Mouse (Mus musculus): Measurements from ENCODE around the gene Pick1. TPM values are rescaled to one million over a fixed set of nuclear protein-coding genes. Genes with fewer than 3 reads are reported as not detected.

Pick1 gene
- polyA plus RNA-seq, 1 experiment: 20.7 TPM

DNA sequence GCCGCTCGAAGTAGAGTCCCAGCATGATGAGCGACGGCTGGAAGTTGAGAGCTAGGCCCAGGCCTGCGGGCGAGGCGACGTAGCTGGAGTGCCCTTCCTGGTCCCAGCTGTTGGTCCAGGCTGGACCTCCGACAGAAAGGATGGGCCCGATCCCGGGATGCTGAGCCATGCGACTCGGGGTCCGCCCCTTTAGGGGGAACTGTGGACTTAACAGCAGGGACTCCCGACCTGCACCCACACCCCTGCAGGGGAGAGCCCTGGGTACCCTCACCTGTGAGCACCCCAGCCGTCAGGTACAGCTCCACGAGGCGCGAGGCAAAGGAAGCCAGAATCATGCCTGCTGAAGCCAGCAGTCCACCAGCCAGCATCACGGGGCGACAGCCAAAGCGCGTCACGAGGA, 23.6 kb downstream of the Pick1 start:
- TF ChIP-seq GATA1 (IDR thresholded peaks at IDR 0.05; ENCODE audit: low read length): no peak

DNA sequence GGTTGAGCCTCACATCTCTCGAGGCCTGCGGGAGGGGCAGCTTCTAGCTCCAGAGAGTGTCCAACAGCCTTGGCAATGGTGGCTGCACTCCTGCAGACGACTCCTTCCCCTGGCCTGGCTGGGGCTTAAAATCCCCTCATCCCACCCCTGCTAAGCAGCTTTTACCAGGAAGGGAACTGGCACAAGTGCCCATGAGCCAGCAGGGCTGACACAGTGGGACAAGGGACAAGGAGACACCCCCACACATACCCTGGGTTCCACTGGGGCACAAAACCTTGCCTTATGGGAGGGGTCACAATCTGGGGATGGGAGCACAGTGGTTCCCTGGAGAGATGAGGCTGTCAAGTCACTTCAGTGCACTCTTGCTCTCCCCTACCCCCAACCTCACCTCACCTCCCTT, 25.7 kb downstream of the Pick1 start, which contains the start of gene Slc16a8:
Gene Slc16a8, minus strand, starts transcription at position 101 of the 400 bp plus-strand sequence.
- TF ChIP-seq GATA1 (IDR thresholded peaks at IDR 0.05; ENCODE audit: low read length): no peak

DNA sequence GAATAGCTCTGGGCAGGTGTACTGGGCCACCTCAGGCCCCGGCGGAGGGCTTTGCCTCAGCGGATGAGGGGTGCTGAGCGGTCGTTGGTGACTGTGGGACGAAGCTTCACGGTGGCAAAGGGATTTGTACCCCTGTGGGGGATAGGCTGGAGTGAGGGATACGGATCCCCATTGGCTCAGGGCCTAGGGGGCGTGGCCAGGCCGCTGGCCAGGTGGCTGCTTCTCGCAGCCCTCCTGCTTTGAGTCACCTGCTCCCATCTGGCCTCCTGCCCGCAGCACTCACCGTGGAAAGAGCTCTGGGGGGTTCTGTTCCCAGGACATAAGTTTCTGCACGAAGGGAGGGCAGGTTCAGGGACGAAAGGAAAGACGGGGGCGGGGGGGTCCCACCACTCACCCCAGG, 29.5 kb downstream of the Pick1 start:
- TF ChIP-seq GATA1 (IDR thresholded peaks at IDR 0.05; ENCODE audit: low read length): no peak

DNA sequence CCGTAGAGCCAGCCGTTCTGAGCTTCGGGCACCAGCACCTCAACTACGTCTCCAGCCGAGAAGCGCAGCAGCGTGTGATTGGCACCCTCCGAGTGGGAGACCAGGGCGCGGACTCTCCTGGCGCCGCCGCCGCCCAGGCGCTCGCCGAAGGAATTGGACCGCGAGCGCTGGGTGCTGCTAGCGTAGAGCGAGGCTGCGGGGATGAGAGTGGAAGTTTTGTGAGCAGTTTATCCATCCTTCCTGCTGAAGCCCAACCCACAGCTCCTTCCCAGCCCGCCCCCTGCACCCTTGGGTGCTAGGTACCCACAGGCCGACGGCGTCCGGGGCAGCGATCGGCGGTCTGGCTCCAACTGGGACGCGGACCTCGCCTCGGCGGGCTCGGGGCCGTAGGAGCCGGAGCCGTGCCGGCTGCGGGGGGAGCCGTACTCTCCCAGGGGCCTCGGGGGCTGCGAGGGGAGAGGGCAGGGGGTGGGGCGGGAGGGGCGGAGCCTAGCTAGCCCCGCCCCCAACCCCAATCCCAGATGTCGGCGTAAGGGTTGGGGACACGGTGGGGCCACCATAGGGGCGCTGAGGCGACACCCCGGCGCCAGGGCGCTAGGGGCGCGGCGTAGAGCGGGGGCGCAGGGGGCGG, 32.2 kb downstream of the Pick1 start:
- no peak for TF ChIP-seq GATA1 (IDR thresholded peaks at IDR 0.05; ENCODE audit: low read length)

DNA sequence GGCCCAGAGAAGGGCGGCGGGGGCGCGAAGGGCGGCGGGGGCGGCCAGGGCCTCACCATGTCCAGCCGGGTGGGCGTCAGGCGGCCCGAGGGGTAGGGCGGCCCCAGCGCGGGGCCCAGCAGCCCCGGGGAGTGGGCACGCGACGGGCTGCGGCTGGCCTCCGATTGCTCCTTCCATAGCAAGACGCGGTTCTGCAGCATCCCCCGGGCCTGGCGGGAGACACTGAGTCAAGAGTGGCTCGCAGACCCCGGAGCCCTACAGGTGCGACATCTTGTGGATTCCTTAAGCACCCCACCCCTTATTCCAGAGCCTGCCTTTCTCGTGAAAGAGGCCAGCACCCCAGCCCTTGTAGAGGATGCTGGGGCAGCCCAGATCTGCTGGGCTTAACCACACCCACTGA, 32.8 kb downstream of the Pick1 start:
- TF ChIP-seq GATA1 (IDR thresholded peaks at IDR 0.05; ENCODE audit: low read length): no peak

DNA sequence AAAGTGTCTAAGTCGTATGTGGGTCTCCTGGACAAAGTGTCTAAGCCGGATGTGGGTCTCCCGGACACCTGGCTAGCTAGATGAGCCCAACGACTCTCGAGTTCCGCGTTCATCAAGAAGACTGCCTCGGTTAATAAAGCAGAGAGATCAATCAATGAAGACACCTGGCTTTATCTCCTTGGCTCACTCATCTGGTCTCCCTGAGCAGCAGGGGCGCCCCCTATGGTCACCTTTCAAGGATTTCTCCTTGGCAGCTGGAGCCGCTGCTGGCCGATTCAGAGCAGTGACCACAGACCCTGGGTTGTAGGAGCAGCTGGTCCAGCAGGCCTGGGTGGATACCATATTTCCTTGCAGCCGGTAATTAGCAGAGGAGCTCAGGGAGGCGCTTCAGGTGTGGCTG, 33.4 kb downstream of the Pick1 start:
- no peak for TF ChIP-seq GATA1 (IDR thresholded peaks at IDR 0.05; ENCODE audit: low read length)

DNA sequence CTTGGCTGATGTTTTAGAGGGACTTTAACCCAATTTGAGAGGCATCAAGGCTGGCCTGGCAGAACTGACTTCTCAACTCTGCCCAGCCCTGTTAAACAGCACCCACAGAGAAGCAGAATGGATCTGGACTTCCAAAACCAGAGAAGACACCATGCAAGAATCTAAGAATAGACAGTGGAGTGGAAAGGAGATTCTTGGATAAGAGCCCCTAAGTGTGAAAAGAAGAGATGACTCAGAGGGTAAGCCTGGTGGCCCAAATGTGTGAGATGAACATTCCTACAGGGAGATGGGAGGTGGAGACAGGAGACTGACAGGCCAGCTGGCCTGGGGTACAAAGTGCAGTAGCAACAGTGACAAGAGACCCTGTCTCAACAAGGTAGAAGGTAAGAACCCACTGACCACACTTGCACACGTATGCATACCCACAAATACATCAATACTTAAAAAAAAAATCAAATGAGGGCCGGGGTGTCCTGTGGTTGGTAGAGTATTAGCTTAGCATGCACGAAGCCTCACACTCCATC, 33.9 kb downstream of the Pick1 start:
- no peak for TF ChIP-seq GATA1 (IDR thresholded peaks at IDR 0.05; ENCODE audit: low read length)

DNA sequence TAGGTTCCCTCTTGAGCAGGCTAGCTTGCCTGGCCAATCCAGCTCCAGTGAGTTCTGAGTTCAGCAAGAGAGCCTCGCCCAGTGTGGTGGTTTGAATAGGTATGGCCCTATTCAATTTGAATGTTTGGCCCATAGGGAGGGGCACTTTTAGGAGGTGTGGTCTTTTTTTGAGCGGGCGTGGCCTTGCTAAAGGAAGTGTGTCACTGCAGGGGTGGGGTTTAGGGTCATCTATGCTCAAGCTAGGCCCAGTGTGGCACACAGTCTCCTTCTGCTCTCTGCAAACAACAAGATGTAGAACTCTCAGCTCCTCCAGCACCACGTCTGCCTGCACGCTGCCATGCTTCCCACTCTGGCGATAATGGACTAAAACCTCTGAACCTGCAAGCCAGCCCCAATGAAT, 34.8 kb downstream of the Pick1 start:
- TF ChIP-seq GATA1 (IDR thresholded peaks at IDR 0.05; ENCODE audit: low read length): no peak

DNA sequence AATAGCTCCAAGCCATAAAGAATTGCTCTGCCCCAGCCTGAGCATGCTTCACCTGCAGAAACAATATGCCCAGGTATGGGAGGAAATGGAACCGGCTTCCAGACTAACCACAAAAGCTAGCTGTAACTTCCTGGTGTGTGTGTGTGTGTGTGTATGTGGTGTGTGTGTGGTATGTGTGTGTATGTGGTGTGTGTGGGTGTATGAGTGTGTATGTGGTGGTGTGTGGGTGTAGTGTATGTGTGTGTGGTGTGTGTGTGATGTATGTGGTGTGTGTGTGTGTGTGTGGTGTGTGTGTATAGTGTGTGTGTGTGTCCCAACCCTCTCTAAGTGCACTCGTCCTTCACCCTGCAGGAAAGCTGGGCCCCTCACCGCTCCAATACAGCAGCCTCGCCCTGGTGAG, 36.4 kb downstream of the Pick1 start:
- no peak for TF ChIP-seq GATA1 (IDR thresholded peaks at IDR 0.05; ENCODE audit: low read length)

DNA sequence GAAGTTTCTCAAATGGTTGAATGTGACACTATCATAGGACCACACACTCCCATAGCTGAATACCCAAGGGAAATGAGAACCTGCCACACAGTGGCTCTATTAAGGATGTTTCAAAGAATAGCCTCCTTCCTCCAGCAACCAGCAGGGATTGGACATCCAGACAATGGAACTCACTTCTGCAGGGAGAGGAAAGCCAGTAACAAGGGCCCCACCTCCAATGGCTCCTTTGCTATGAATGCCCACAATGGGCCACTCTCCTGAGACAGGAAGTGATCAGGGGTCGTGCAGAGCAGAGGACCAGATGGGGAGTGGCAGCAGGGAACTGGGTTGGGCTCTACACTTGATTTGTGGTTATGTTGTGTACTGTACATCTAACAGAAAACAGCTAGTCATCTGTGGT, 39.5 kb downstream of the Pick1 start:
- no peak for TF ChIP-seq GATA1 (IDR thresholded peaks at IDR 0.05; ENCODE audit: low read length)

DNA sequence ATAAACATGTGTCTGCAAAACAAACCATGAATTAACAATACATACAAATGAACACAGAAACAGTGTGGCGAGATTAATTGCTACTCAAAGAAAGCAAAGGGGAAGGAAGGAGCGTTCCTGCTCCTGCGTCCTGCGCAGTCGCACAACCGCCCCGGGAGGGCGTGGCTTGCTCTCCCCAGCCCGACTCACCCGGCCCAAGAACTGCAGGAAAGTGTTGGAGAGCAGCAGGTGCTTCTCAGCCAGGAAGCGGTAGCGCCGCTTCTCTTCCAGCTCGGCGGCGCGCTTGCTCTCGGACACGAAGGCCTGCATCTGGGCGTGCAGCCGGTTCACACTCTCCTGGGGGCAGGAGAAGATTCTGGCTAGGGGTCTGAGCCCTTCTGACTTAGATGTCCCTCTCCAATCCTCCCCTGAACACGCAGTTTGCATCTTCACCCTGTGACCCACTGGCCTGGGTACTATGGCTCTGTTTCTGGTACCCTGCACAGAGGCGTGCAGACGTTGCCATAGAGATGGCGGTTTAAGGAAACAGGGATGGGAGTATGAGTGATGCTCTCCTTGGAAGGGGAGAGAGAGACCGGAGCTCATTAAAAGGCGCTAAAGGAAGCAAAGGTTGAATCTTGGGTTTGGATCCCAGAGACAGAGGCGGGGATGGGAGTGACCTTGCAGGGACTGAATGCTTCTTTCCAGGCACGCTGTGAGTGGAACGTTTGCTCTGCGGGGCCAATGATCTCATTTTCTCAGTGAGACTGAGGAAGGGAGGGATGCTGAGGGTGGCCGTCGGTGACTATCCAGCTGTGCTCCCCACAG, 41.5 kb downstream of the Pick1 start:
- TF ChIP-seq GATA1 (IDR thresholded peaks at IDR 0.05; ENCODE audit: low read length): no peak

DNA sequence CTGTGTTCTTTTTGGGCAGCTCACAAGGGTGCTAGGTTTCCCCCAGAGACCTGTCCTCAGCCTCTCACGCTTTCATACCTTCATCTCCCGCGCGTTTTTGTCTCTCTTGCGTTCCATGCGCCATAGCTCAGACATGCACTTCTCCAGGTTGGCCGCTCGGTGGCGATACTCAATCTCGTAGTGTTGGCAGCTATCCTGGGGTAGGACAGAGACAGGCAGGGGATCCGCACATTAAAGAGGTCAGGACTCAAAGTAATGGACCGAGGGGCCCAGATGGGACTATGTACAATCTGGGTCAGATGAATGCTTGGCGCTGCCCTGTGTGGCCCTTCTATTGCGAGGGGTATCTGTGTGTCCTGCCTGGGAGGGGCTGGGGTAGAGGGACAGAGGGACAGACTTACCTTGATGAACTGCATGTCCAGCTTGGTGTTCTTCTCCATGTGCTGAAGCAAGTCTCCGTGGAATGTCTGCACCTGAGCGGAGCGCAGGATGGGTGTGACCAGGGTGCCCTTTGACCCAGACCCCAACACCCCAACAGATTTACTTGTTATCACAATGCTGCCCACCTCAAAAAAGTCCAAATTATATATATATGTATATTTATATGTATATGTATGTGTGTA, 42.3 kb downstream of the Pick1 start:
- no peak for TF ChIP-seq GATA1 (IDR thresholded peaks at IDR 0.05; ENCODE audit: low read length)

DNA sequence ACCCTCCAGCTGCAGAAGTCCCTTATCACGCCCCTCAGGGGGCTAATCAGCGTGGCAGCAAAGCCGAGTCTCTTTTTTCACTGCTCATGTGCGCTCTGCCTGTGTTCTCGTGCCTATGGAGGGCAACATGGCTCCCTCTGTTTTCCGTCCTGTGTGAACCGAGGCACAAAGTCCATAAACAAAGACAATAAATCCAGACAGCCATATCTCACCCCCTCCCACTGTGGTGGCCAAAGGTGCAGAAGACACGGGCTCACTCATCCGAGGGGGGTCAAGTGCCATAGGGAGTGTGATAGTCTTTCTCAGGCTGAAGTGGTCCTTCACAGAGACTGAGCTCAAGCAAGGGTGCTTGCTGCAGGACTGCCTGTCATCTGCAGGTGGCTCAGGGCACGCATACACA, 44.0 kb downstream of the Pick1 start:
- no peak for TF ChIP-seq GATA1 (IDR thresholded peaks at IDR 0.05; ENCODE audit: low read length)

DNA sequence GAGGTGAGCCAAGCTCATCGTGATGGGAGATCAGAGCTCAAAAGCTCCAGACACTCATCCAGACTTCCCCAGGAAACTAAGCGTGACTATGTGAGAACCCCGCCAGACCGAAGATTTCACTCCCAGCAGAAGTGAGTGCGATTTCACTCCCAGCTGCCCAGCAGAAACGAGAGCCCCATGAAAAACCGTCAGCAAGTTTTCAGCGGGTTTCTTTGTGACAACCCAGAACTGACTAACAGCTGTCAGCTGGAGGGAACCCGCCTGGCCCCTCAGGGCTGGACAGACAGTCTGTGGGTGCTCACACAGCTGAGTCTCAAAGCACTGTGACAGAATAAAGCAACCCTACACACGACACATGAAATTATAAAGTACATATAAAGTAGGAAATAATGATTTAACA, 48.8 kb downstream of the Pick1 start:
- no peak for TF ChIP-seq GATA1 (IDR thresholded peaks at IDR 0.05; ENCODE audit: low read length)

DNA sequence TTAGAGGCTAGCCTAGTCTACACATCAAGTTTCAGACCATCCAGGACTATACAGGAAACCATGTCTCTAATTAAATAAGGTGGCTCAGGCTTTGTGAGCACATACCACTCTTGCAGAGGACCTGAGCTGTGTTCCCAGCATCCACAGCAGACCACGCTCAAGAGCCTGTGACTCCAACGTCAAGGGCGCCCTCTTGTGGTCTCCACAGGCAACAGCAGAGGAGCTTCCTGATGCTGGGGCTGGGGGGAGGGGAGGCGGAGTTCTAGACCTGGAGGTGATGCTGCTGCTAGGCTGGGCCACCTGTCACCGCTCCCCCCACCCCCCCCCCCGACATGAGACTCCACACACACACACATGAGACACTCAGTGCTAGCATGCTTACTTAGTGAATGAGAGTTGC, 51.2 kb downstream of the Pick1 start:
- no peak for TF ChIP-seq GATA1 (IDR thresholded peaks at IDR 0.05; ENCODE audit: low read length)

DNA sequence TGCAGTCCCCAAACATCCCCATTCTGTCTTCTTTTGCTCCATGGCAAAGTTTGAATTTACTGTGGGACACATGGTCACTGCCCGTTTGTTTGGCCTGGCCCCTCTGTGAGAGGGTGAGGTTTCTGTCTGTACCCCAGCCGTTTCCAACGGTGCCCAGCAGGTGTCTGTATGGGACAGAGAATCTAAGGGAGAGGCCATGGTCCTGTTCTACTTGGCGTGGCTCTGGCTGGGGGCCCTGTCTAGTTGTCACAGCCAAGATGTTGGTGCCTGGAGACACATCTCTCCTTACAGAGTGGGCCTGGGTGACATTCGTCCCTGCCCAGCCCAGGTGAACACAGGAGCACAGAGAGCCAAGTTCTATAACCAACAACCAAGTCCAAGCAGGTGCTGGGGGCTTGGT, 51.9 kb downstream of the Pick1 start:
- TF ChIP-seq GATA1 (IDR thresholded peaks at IDR 0.05; ENCODE audit: low read length): no peak

All from G1E-ER4 (cell line).